Mouse (Mus musculus) MEL (cell line): ENCODE measurements around the gene Slc39a1.

Experiments used
- CHD2 ChIP-seq: IDR thresholded peaks from 2 replicates; pipeline ENCODE4 v1.6.1; 2011; ENCODE audit warnings: low read length, improper control_type of control experiment
- CTCF ChIP-seq, 3 experiments: IDR thresholded peaks in 2 of 3; conservative IDR thresholded peaks in 1 of 3; 2 replicates each; pipeline ENCODE4 v1.5.1; 2011 to 2012; ENCODE audit warnings: low read length in 3 of 3, low read depth in 2 of 3, mild to moderate bottlenecking in 2 of 3, improper control_type of control experiment in 1 of 3, inconsistent platforms in 1 of 3, mixed read lengths in 1 of 3, moderate library complexity in 1 of 3; ENCODE audit not compliant: control insufficient read depth in 1 of 3, insufficient read depth in 1 of 3, poor library complexity in 1 of 3, severe bottlenecking in 1 of 3
- E2F4 ChIP-seq: IDR thresholded peaks from 2 replicates; pipeline ENCODE4 v1.6.1; 2011; ENCODE audit warnings: low read depth, low read length, improper control_type of control experiment, borderline replicate concordance
- EP300 ChIP-seq, 2 experiments: IDR thresholded peaks; 2 replicates each; pipeline ENCODE4 v1.6.1; 2011; ENCODE audit warnings: improper control_type of control experiment in 2 of 2, low read length in 2 of 2, low read depth in 1 of 2, mild to moderate bottlenecking in 1 of 2
- KAT2A ChIP-seq: conservative IDR thresholded peaks from 2 replicates; pipeline ENCODE4 v1.6.1; 2012; ENCODE audit warnings: low read depth, low read length, improper control_type of control experiment, inconsistent platforms
- MAX ChIP-seq: IDR thresholded peaks from 2 replicates; pipeline ENCODE4 v1.6.1; 2011; ENCODE audit warnings: low read length, improper control_type of control experiment
- NELFE ChIP-seq: IDR thresholded peaks from 2 replicates; pipeline ENCODE4 v1.6.1; 2011; ENCODE audit warnings: low read depth, low read length, improper control_type of control experiment
- POLR2A ChIP-seq, 2 experiments: IDR thresholded peaks; 2 replicates each; pipeline ENCODE4 v1.6.1; 2011 to 2012; ENCODE audit warnings: low read length in 2 of 2, mild to moderate bottlenecking in 2 of 2, control low read depth in 1 of 2, improper control_type of control experiment in 1 of 2, low read depth in 1 of 2, moderate library complexity in 1 of 2; ENCODE audit not compliant: control insufficient read depth in 1 of 2, insufficient read depth in 1 of 2, poor library complexity in 1 of 2
- RAD21 ChIP-seq: IDR thresholded peaks from 2 replicates; pipeline ENCODE4 v1.6.1; 2011; ENCODE audit warnings: mild to moderate bottlenecking, low read depth, low read length, improper control_type of control experiment
- TCF12 ChIP-seq: IDR thresholded peaks from 2 replicates; pipeline ENCODE4 v1.6.1; 2014; ENCODE audit warnings: low read depth, mild to moderate bottlenecking, inconsistent platforms, low read length, improper control_type of control experiment, moderate library complexity
- USF1 ChIP-seq: IDR thresholded peaks from 2 replicates; pipeline ENCODE4 v1.6.1; 2014; ENCODE audit warnings: low read depth, mild to moderate bottlenecking, inconsistent platforms, low read length, improper control_type of control experiment, moderate library complexity
- ZC3H11A ChIP-seq: IDR thresholded peaks from 2 replicates; pipeline ENCODE4 v1.6.1; 2012; ENCODE audit warnings: low read depth, mild to moderate bottlenecking, inconsistent platforms, low read length, improper control_type of control experiment
- ZNF384 ChIP-seq: IDR thresholded peaks from 2 replicates; pipeline ENCODE4 v1.6.1; 2012; ENCODE audit warnings: low read depth, mild to moderate bottlenecking, inconsistent platforms, low read length, improper control_type of control experiment

DNA sequence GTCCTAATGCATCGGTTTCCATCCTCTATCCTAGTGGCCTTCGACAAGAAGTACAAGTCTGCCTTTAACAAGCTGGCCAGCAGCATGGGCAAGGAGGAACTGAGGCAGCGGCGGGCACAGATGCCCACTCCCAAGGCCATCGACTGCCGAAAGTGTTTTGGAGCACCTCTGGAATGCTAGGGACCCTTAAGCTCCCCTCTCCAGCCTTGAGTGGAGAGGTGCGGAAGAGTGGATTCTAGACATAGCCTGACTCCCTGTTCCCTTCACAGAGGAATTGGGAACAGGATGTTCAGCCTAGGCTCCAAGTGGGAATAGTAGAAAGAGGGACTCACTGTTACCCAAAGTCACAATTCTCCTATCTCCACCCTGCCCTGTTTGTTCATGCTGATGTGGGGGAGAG is 31.8 kb downstream of the Slc39a1 start:
- TF ChIP-seq CTCF (IDR thresholded peaks at IDR 0.05 in 2 of 3, conservative IDR thresholded peaks at IDR 0.05 in 1 of 3; ENCODE audit: control insufficient read depth in 1 of 3, insufficient read depth in 1 of 3, low read depth in 2 of 3, low read length in 3 of 3, poor library complexity in 1 of 3, severe bottlenecking in 1 of 3) (no peak), MAX (no peak), POLR2A (IDR thresholded peaks at IDR 0.05; ENCODE audit: control insufficient read depth in 1 of 2, insufficient read depth in 1 of 2, low read depth in 1 of 2, low read length in 2 of 2, poor library complexity in 1 of 2) (no peak), ZNF384 (no peak), E2F4 (no peak), USF1 (no peak), EP300 (IDR thresholded peaks at IDR 0.05; ENCODE audit: low read depth in 1 of 2, low read length in 2 of 2) (no peak), TCF12 (no peak), ZC3H11A (no peak), KAT2A (no peak), NELFE (no peak), CHD2 (no peak), RAD21 (no peak)
